Mouse (Mus musculus): ENCODE results near the gene Elf1.

Elf1 gene

DNA sequence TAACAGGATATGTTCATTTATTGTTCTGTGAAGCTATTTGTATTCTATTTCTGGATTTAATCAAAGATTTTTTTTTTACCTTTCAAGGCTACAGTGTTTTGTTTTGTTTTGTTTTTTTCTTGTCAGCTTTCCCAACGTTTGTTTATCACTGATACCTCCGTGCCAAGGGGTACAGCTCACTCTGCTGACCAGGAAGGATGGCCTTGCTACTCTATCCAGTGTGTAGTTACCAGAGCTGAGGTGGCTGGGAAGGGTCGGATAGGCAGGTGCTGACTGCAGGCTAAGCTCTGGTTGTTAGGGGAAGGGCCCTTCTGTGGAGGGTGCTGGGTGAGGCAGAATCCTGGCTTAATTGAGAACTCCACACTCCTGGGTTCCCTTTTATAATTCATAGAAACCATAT lies 9.3 kb downstream of the Elf1 start:
- no peak for DNase-seq

DNA sequence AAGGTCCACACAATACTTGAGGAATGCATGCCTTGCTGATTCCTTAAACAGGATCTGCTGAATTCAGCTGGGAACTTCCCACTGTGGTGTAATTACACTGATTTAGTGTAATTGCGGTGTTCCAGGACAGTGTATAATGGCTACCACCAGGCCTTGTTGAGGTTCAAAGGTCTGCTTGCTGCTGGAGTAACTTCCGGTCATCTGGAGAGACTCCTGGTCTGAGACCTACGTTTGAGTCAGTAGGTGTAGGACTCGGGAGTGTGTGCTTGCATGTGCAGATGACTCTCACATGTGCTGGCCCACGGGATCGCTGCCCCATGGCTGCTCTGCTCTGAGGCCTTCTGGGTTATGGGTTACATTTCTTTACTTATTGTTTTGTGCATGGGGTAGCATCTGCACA lies 13.4 kb downstream of the Elf1 start:
- DNase-seq = no peak

DNA sequence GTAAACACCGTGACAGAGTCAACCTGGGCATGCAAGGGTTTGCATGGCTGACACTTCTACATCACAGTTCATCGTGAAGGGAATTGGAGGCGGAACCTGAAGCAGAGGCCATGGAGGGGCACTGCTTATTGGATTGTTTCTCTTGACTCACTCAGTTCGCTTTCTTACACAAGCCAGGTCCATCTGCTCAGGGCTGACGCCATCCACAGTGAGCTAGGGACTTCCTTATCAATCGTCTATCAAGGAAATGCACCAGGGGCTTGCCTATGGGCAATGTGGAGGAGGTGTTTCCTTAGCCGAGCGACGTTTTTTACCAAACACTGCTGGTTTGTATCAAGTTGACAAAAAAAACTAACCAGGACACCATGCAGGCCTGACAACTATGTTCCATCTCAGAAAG lies 18.3 kb downstream of the Elf1 start:
- no peak for DNase-seq

DNA sequence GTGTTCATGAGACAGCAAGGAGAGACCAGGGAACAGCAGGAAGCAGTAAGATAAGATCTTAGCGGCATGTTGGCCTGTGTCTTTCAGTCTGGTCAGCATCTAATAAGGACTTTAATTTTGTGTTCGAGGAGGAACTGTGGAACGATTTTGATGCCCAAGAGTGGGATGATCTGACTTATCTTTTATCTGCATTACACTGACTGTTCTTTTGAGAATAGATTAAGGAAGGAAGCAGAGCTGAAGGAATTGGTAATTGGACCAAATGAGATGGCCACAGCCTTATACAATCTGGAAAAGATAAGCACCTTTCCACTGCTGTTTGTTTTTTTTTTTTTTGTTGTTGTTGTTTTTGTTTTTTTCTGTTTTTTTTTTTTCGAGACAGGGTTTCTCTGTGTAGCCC lies 19.8 kb downstream of the Elf1 start:
- no peak for DNase-seq

DNA sequence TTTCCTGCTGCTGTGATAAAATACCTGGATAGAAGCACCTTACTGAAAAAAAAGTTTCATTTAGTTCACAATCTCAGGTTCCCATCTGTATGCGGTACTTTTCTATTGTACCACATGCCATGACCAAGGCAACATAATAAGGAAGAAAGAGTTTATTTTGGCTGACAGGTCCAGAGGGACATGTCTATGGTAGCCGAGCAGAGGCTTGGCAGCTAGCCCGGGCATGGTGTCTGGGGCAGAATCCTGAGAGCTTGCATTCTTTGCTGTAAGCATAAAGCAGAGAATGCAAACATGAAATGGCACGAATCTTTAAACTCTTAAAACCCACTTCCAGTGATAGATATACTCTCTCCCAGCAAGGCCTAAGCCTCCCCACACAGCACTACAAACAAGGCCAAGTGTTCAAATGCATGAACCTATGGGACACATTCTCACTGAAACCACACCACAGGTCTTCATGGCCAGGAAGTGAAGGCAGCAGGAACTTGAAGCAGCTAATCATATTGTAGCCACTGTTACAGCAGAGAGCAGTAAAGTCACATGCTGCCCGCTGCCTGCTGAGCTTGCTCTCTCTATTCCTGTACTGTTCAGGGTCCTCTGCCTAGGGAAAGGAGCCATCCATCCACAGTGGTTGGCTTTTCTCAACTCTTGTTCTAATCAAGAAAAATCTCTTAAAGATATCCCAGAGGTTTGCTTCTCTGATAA lies 22.5 kb downstream of the Elf1 start:
- DNase-seq = peak; percentile 65

DNA sequence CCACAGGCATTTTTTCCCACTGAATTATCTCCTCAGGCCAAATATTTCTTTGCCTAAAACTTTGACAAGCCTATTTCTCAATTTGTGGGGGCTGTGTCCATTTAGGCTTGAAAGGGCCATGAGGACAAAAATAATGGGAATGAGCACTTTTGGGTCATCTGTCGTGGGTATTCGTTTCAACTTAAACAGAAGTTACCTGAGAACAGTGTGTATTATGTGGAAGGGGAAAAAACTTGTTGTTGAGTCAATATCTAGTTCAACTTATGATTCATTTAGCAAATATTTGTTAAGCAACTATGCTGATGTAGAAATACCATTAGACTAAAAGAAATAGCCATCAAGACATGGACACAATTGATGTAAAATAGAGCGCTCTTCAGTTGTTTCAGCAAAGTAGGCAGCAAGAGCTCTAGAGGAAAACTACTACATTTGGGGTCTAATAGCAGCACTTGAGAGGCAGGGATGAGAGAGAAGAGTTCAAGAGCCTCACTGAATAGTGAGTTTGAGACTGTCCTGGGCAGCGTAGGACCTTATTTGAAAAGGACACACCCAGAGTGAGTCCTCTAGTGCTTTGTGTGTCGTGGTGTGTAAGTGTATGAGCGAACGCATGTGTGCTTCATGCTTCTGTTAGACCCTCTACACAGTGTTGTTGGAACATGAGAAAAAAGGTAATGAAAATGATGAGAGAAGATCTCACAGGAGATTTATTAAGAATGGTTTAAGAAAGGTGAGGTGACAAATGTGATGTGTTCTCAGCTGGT lies 23.4 kb downstream of the Elf1 start:
- DNase-seq = no peak

DNA sequence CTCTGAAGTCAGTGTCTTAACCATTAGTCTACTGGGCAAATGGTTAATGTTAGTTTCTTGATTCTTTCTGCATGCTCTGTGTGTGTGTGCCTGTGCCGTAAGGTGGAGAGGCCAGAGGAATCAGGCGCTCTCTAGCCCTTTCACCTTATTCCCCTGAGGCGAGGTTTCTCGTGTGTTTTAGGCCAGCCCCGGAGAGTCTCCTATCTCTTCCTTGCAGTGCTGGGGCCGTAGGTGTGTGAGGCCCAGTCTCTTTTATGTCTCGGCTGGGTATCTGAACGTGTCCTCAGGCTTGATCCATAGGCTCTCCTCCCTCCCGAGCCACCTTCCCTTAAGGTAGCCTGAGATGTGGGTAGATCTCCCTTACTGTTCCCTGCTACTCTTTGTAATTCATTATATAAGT lies 25.2 kb downstream of the Elf1 start:
- no peak for DNase-seq

DNA sequence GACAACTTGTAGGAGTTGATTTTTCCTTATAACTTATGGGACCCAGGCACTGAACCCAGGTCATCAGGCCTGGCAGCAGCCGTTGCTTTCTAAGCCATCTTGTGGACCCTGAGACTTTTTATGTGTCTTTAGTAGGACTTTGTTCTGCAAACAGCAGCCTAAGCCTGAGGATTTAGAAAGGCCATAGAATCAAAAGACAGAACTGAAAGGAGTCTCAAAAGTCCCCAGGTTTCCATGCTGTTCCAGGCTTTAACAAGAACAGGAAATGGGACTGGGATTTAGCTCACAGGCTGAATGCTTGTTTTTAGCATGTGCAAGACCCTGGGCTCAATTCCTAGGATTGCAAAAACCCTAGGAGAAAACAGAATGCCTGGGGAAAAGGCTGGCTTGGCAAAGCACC lies 26.9 kb downstream of the Elf1 start:
- no peak for DNase-seq

DNA sequence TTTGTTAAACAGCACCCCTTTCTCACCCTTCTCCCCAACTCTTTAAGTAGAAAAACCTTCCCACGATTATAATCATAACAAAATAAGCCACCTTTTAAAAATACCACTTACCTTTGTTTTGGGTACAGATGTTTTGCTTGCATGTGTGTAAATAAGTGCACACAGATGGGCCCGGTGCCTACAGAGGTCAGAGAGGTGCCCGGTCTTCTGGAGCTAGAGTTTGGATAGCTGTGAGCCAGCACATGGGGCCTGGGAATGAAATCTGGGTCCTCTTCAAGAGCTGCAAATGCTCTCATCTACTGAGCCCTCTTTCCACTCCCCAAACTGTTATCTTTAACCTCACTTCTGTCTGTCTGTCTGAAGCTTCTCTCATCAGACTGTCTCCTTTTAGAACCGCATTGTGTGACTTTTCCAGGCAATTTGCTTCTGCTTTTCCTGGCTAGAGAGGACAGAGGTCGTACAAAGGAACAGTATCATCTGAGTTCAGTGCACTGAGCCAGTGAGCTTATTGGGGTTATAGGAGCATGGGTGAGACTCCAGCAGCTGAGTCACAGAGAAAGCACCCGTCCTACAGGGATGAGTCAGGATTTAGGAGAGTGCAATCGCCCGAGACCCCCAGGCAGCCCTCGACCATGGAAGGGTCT lies 27.8 kb downstream of the Elf1 start:
- DNase-seq = no peak

DNA sequence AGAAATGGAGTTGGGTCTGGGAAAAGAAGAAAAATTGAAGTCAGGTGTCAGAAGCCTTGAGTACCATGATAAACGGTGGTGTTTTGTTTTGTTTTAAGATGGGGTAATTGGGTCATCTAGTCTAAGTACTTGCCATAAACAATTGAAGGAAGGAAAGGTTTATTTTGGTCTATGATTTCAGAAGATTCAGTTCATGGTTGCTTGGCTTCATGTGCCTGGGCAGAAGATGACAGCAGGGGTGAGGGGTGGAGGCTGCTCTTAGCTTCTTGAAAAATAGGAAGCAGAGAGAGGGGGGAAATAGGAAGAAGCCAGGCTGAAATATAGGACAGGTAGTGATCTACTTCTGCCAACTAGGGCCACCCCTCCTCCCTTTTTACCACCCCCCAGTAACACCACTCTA lies 30.5 kb downstream of the Elf1 start:
- no peak for DNase-seq

DNA sequence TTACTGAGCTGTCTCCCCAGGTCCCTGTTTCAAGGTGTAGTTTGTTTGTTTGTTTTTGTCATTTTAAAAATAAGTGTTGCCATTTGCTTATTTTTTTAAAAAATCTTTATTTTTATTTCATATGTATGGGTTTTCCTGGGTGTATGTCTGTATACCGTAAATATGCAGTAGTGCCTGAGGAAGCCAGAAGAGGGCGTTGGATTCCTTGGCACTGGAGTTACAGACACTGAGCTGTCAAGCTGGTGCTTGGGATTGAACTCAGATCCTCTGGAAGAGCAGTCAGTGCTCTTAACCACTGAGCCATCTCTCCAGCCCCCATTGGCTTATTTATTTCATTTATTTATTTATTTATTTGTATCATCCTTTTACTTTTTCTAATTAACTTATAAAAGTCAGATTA lies 33.0 kb downstream of the Elf1 start:
- no peak for DNase-seq

DNA sequence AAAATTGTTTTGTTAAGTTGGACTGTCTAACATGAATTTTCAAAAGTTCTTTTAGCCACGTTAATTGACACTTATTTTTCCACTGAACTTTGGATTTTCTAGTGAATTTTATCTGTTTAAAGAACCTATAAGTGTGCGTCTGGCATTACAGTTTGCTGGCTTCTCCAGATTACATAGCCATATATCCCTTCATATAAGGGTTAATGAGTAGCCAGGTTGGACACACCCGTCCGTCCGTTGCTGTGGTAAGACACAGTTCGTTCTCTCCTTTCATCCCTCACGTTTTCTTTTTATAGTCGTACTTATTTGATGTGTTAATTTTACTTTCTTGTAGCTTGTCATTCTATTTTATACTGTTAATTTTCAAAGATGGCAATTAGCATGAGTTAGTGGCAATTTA lies 34.1 kb downstream of the Elf1 start:
- DNase-seq = no peak

DNA sequence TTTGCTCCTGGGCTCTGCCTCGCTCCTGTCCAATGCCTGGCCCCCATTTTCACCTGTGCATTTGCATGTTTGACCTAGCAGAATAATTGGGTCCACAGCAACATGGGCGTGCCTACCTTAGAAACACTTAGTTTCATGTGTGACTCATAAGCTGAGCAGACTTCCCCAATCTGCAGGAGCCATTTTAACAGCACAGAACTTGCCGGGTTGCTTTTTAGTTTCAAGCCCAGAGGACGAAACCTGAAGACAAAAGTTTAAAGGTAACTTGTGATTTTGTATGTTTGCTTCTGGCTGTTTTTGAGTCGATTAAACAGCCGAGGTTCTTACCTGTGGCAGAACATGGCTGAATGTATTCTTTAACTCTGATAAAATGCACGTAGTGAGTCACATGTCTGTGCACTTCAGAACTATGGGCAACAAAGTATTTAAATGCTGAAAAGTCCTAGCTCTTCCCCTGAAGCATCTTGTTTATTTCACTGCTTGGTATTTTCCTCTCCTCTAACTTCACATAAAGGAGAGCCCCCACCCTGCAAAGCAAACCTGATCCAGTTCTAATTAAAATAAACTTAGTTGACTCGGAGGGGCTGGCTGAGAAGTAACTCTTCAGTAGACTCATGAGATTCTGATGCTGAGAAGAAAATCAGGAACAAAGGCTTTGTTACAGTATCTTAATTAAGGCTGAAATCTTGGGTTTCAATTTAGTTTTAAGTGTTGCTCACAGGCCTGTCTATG lies 34.7 kb downstream of the Elf1 start:
- no peak for DNase-seq

DNA sequence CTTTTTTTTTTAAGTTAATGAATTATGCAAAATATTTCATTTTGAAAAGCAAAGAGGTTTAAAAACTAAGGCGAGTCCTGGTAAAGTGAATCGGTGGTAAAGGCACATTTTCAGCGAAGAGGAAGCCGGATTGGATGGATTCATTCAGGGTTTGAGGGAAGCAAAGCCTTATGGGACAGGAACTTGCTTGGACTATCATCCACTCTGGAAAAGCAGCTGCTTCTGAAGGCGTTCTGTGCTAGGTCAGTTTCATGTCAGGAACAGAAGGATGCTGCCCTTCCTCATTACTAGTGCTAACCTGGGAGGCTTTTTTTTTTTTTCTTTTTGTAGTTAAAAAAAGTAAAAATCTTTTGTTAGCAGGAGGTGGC lies 35.2 kb downstream of the Elf1 start:
- DNase-seq = no peak

DNA sequence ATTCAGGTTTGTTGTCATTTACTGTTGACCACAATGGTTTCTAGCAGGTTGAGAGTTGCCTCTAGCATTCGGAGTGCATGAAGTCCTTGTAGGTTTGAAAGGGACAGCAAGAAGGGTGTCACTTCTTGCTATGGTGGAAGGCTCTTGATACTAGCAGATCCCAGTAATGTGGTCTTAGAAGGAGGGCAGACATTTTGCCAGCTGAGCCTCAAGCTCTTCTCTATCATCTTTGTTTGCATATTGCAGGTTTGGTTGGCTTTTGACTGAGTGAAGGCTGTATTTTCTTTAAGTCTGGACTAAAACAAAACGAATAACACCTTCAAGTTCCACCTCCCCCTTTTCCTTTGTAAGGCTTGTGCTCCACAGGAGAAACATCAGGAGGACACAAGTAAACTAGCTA lies 35.8 kb downstream of the Elf1 start:
- no peak for DNase-seq

DNA sequence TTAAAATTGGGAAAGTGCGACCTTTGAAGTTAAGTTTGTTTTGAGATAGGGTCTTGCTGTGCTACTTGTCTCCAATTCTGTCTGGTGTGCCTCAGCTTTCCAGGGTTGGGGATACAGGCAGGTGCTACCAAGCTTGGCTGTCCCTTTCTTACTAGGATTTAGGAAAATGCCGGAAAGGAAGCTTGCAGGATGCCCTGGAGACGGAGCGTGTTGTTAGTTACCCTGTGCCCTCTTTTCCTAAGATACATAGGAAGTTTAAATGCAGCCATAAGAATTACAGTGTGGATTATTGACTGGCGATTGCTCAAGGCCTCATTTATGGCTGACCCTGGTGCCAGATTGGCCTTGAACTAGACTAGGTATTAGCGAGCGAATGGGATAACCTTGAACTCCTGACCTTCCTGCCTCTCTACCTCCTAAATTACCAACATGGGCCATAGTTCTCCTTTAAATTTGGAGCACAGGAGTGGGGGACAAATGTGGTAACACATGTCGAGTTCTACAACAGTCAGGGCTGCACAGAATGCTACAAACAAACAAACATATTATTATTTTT lies 36.3 kb downstream of the Elf1 start:
- DNase-seq = no peak

DNA sequence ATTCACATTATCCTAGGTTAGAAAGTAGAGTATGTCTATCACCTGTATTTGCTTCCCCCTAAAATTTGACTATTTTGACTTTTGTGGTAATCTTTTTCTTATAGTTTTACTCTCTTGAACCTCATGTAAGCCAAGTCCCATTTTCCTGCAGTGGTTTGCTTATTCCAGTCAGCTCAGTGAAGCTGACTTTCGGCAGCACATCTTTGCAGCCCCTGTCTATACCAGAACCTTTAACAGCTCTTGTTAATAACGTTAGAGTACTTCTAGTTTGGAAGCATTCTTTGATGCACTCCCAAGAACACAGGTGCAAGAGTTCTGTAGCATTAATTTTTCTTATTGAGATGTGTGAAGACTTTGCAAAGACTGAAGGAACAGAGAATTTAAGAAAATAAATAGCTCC lies 37.1 kb downstream of the Elf1 start:
- DNase-seq = no peak

DNA sequence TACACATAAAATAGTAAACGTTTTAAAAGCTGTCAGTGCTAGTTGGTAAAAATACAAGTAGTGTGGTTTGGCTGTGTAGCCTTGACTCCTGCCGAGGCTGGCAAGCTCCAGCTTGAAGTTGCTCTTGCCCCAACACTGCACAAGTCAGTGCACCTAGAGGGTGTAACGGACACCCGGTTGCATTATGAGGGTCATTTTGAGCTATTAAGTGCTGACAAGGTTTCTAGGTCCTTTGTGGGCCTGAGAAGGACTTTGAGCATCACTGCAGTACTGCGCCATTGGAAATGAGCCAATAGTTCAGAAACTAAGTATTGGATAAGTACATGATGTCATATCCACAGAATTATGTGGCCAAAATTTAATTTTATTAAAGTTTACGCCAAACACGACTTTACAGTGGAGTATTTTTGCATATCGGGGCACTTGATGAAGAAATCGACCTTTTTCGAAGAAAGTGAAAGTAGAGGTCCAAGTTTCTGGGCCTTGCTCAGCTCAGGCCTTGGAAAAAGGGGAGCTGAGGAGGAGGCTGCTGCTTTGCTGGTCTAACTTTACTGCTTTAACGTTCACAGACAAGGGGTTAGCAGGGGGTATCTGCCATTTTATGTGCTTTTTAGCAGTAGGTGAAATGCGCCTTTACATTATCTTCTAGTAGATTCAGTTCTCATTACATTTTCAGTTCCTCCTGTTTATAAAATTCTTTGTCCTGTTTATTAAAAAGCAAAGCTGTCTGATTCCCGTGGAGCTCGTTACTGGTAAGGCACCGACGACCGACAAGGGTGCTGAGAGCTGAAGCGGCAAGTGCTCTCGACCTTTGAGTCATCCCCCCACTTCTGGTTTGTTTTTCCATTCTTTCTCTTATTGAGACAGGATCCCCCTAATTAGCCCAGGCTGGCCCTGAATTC lies 38.0 kb downstream of the Elf1 start:
- no peak for DNase-seq

DNA sequence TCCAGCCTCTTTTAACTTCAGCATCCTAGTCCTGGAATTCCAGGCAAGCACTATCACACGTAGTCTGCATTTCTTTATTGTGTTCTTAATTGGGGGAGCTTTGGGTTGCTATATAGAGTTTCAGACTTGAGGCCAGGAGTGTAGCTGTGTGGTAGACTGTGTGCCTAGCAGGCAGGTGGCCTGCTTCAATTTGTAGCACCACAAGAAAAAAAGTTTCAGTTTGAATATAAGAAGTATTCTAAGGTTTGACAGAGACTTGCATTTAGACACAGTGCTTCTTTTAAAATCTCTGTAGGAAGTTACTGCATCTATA lies 38.6 kb downstream of the Elf1 start:
- no peak for DNase-seq

DNA sequence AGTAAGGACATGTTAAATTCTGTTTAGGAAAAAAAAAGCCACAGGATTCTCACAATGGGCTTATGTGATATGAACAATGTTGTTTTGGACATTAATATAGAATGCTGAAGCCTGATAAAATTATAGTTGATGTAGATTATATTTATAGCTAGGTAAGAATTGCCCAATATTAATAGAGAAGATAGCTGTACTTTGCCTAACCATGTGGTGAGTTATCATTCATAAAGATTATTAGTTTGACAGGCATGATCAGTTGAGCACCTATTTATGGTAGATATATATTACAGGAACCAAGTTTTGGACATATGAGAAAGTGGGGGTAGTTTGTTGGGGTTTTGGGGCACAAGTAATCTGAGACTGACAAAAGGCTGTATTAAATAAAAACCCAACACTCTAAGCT lies 39.6 kb downstream of the Elf1 start:
- no peak for DNase-seq

DNA sequence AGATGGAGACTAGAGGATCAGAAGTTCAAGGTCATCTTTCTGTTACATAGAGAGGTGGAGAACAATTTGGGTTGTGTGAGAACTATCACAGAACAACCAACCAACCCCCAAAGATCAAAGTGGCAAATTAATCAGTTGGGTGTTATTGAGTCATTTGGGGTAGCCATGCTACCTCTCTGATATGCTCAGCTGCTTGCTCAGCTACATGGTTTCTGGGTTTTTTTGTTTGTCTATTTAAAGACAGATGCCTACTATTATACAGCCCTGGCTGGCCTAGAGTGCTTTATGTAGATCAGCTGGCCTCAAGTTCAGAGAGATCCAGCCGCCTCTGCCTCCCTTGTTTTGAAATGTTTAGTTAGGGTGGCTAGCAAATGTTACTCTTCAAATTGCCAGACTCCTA lies 40.1 kb downstream of the Elf1 start:
- DNase-seq = no peak

DNA sequence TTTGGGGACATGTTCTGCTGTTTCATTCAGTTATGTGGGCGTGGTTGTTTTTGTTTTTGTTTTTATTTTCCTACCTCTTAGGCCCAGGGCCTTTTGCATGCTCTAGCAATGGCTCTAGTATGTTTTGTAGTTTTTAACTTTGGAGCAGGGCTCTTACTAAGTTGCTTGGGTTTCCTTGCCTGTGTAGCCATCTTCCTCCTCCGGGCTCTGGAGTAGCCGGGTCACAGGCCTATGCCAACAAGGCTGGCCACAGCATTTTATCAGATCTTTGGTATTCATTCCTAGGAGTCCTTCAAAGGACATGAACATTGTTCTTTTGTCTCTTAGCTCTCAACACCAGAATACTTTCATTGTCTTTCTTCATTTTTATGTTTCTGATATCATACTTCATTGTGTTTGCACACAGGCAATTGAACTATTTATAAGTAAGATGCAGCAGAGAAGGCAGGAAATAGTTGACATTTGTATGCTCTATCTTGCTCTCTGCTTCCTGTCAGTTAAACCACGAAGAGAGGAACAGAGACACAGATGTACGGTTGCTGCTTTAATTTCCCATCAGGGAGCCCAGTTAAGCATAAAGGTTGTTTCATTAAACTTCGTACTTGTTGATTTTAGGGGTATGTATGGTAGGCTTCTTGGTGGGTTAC lies 40.6 kb downstream of the Elf1 start:
- no peak for DNase-seq

Data from kidney, adult 18-20 months (tissue).